ENCODE assay signal across 9 mouse cellular contexts in the genomic region with DNA sequence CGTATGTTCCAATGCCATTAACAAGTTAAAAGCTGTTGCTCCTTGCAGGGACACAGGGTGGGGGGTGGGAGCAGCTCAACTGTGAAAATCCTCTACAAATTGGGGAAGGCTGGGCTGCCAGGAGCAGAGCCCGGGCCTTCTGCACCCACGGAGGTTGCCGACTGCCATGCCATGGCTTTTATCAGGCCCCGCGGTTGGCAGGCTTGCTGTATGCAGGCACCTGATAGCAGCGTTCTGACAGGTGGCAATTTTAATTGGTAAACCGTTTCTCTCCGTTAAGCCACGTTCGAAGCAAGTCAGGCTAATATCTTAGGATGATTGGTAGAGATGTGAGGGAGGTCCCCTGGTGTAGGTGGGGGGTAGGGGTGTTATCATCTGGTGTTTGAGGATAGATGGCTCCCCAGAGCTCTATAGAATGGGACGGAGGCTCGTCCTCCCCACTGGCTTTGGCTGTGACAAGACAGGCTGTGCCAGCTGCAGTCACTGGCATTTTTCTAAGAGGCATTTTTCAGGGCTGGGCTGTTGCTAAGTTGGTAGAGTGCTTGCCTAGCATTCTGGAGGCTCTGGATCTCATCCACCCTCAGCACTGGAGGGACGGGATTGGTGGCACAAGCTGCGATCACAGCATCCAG.
DNase-seq lines count a peak whose midpoint lies in the region; ATAC-seq and TF ChIP-seq lines count a peak whose summit lies in the region.
"Had no signal": no experiment of that assay in that cellular context is flagged by ENCODE, and none has a peak within 500 bp of the region (broad histone marks: within the 10 kb centered on the region; RNA-seq: fewer than 3 reads in every experiment).

No protein-coding gene starts in this region.

- peak; percentile 69 for ATAC-seq in forebrain, embryonic 16.5 days
- peak; percentile 53; the same call in 1 of the 2 replicates for ATAC-seq in neural tube, embryonic 15.5 days (ENCODE audit: low FRiP score)

- TF ChIP-seq CTCF in layer of hippocampus, adult 2 months (conservative IDR thresholded peaks at IDR 0.05): no peak

- WGBS in forebrain, embryonic 16.5 days: 15% methylated on average over 15 of the region's 15 CpGs
- WGBS in neural tube, embryonic 15.5 days: 22% methylated on average over 15 of the region's 15 CpGs

- H3K4me2 ChIP-seq in forebrain, embryonic 16.5 days (ENCODE audit: low read length): peak overlapping the region; percentile 7; the same call in 1 of the 2 replicates
- no peak overlapping the region for H3K4me2 ChIP-seq in neural tube, embryonic 15.5 days
- H3K4me2 ChIP-seq: heart, embryonic 13.5 days had no signal

- peaks cover 11% of the 10 kb centered on the region for H3K4me1 ChIP-seq in forebrain, embryonic 16.5 days (replicated peaks; ENCODE audit: control insufficient read depth, insufficient read depth, low read length)
- peaks cover 24% of the 10 kb centered on the region for H3K4me1 ChIP-seq in neural tube, embryonic 15.5 days

- no peaks in the 10 kb centered on the region for H3K27me3 ChIP-seq in forebrain, embryonic 16.5 days (replicated peaks; ENCODE audit: control insufficient read depth, insufficient read depth, low read length)
- 0 out of 2 replicates have a peak, but pooled peaks cover 7% of the 10 kb centered on the region for H3K27me3 ChIP-seq in neural tube, embryonic 15.5 days (replicated peaks)

- no peaks in the 10 kb centered on the region for H3K36me3 ChIP-seq in forebrain, embryonic 16.5 days (ENCODE audit: control insufficient read depth, insufficient read depth)
- no peaks in the 10 kb centered on the region for H3K36me3 ChIP-seq in neural tube, embryonic 15.5 days
- H3K36me3 ChIP-seq: heart, embryonic 13.5 days had no signal

- H3K4me3 ChIP-seq in layer of hippocampus, adult 2 months: no peak overlapping the region
- no peak overlapping the region for H3K4me3 ChIP-seq in forebrain, embryonic 16.5 days (replicated peaks; ENCODE audit: low read length)
- H3K4me3 ChIP-seq in neural tube, embryonic 15.5 days (replicated peaks): no peak overlapping the region
- H3K4me3 ChIP-seq: heart, embryonic 13.5 days had no signal

- H3K9me3 ChIP-seq in forebrain, embryonic 16.5 days (ENCODE audit: control insufficient read depth, low read length): no peaks in the 10 kb centered on the region
- H3K9me3 ChIP-seq in neural tube, embryonic 15.5 days (replicated peaks): no peaks in the 10 kb centered on the region
- H3K9me3 ChIP-seq: heart, embryonic 13.5 days had no signal

- peak in 1 of 2 experiments; percentile 13 for DNase-seq in layer of hippocampus, adult 2 months (ENCODE audit: low spot score in 2 of 2)
- DNase-seq in layer of hippocampus, postnatal 25 days (ENCODE audit: extremely low spot score in 1 of 2, low spot score in 1 of 2): no peak
- DNase-seq in c-Kit-positive CD71-positive TER-119-positive erythroid progenitor cells, embryonic 14.5 days (ENCODE audit: low spot score): peak; percentile 92
- no peak for DNase-seq in urinary bladder, postnatal 25 days (ENCODE audit: low spot score)
- no peak for DNase-seq in layer of hippocampus, postnatal 36 days
- DNase-seq in thymus, postnatal 0 days (ENCODE audit: low spot score): no peak

- H3K9ac ChIP-seq in forebrain, embryonic 16.5 days (replicated peaks; ENCODE audit: low read depth, low read length): no peak overlapping the region
- H3K9ac ChIP-seq in neural tube, embryonic 15.5 days (replicated peaks): no peak overlapping the region
- H3K9ac ChIP-seq: heart, embryonic 13.5 days had no signal

- H3K27ac ChIP-seq in layer of hippocampus, adult 2 months: 0 out of 2 replicates have a peak overlapping the region, but pooled peaks have one; percentile 14
- H3K27ac ChIP-seq in forebrain, embryonic 16.5 days (ENCODE audit: low read length): no peak overlapping the region; the same call in 1 of the 2 replicates
- H3K27ac ChIP-seq in neural tube, embryonic 15.5 days (replicated peaks): peak overlapping the region; percentile 9; the same call in 1 of the 2 replicates
- H3K27ac ChIP-seq: heart, embryonic 13.5 days had no signal
